Mouse (Mus musculus) embryonic facial prominence, embryonic 11.5 days (tissue): Measurements from ENCODE around the gene Rsad2. TPM values are rescaled to one million over a fixed set of nuclear protein-coding genes. Genes with fewer than 3 reads are reported as not detected.

Experiments
- ATAC-seq: fragments of 200-750 bp; cut with Nextera tagmentation; replicated peaks from 2 replicates; pipeline ENCODE4 v1.8.0; 2017; ENCODE audit warnings: low read depth; ENCODE audit not compliant: insufficient number of reproducible peaks, low FRiP score, low TSS enrichment
- DNase-seq: peaks from one replicate; pipeline ENCODE4 v3.0.0-alpha.2; 2015; ENCODE audit warnings: low spot score
- H3K27ac ChIP-seq: fragments of 300-500 bp; sonication (generic); replicated peaks from 2 replicates; pipeline ENCODE4 v1.5.1; 2014; ENCODE audit warnings: mild to moderate bottlenecking, low read depth, low read length, control low read depth
- H3K27me3 ChIP-seq: fragments of 300-500 bp; sonication (generic); 2 replicates; pipeline ENCODE4 v1.6.1; 2014; ENCODE audit warnings: mild to moderate bottlenecking, low read length, moderate library complexity, mixed read lengths; ENCODE audit not compliant: control insufficient read depth, insufficient read depth
- H3K36me3 ChIP-seq: fragments of 300-500 bp; sonication (generic); replicated peaks from 2 replicates; pipeline ENCODE4 v1.6.1; 2014; ENCODE audit warnings: low read depth, mild to moderate bottlenecking, low read length, moderate library complexity, mixed read lengths; ENCODE audit not compliant: control insufficient read depth, insufficient read depth
- H3K4me1 ChIP-seq: fragments of 300-500 bp; sonication (generic); 2 replicates; pipeline ENCODE4 v1.6.1; 2014; ENCODE audit warnings: low read length, mixed read lengths; ENCODE audit not compliant: control insufficient read depth, insufficient read depth
- H3K4me2 ChIP-seq: fragments of 300-500 bp; sonication (generic); 2 replicates; pipeline ENCODE4 v1.6.1; 2014; ENCODE audit warnings: low read depth, mild to moderate bottlenecking, control low read depth, low read length, moderate library complexity
- H3K4me3 ChIP-seq: fragments of 300-500 bp; sonication (generic); 2 replicates; pipeline ENCODE4 v1.5.1; 2014; ENCODE audit warnings: low read depth, low read length, control low read depth
- H3K9ac ChIP-seq: fragments of 300-500 bp; sonication (generic); replicated peaks from 2 replicates; pipeline ENCODE4 v1.6.1; 2014; ENCODE audit warnings: mild to moderate bottlenecking, control low read depth, low read length
- H3K9me3 ChIP-seq: fragments of 300-500 bp; sonication (generic); replicated peaks from 2 replicates; pipeline ENCODE4 v1.6.1; 2016; ENCODE audit warnings: mild to moderate bottlenecking, low read length, inconsistent platforms, mixed read lengths; ENCODE audit not compliant: control insufficient read depth
- WGBS: fragments of 180-500 bp; shearing (Covaris S2); extraction: QIAGEN DNeasy Blood & Tissue Kit; methylation state at CpG from one replicate; pipeline ENCODE4 v1.1.7; 2014; 5-methylcytosine and 5-hydroxymethylcytosine counted together
- polyA plus RNA-seq: library from polyadenylated mRNA; unstranded; fragments of >200 nt; fragmentation: Nextera tagmentation; extraction: Ambion mirVana; gene quantifications from 2 replicates; pipeline ENCODE4 v1.2.1, GENCODE M21; 2014

Gene Rsad2
- polyA plus RNA-seq, 1 experiment from 2014 or later, result 1.0 TPM

- Histone ChIP-seq H3K36me3 (no peaks in the 10 kb centered on the region), H3K4me3 (no peak overlapping the region), H3K9ac (no peak overlapping the region), H3K4me2 (no peak overlapping the region), H3K9me3 (no peaks in the 10 kb centered on the region), H3K27ac (no peak overlapping the region), H3K4me1 (no peaks in the 10 kb centered on the region), H3K27me3 (no peaks in the 10 kb centered on the region)
- DNase-seq (no peak), ATAC-seq (no peak)
- WGBS, result 83% methylated on average over 5 of the region's 5 CpGs
Observed at GRCm38 (mm10) chr12:26477198-26477597, 20.9 kb upstream of the Rsad2 start.

GRCm38 (mm10) chr12:26473746-26474145 lies 17.5 kb upstream of the Rsad2 start:
- no peak overlapping the region for H3K4me3 ChIP-seq
- no peaks in the 10 kb centered on the region for H3K9me3 ChIP-seq
- no peak overlapping the region for H3K27ac ChIP-seq
- DNase-seq (no peak), ATAC-seq (no peak)
- H3K4me1 ChIP-seq, result no peaks in the 10 kb centered on the region; the same call in 1 of the 2 replicates
- 86% methylated on average over 6 of the region's 6 CpGs for WGBS
- H3K36me3 ChIP-seq, result no peaks in the 10 kb centered on the region
- no peaks in the 10 kb centered on the region for H3K27me3 ChIP-seq
- no peak overlapping the region for H3K9ac ChIP-seq
- no peak overlapping the region for H3K4me2 ChIP-seq

- H3K9ac ChIP-seq, result no peak overlapping the region
- H3K4me3 ChIP-seq, result no peak overlapping the region
- H3K36me3 ChIP-seq, result no peaks in the 10 kb centered on the region
- no peaks in the 10 kb centered on the region for H3K27me3 ChIP-seq
- DNase-seq, result no peak
- H3K9me3 ChIP-seq, result no peaks in the 10 kb centered on the region
- no peaks in the 10 kb centered on the region; the same call in 1 of the 2 replicates for H3K4me1 ChIP-seq
- H3K27ac ChIP-seq, result no peak overlapping the region
- ATAC-seq, result no peak
- WGBS, result 89% methylated on average over 3 of the region's 3 CpGs
- H3K4me2 ChIP-seq, result no peak overlapping the region
Observed at GRCm38 (mm10) chr12:26472770-26473481, 16.7 kb upstream of the Rsad2 start.

GRCm38 (mm10) chr12:26471376-26471775 lies 15.1 kb upstream of the Rsad2 start:
- Histone ChIP-seq H3K9ac (no peak overlapping the region), H3K36me3 (no peaks in the 10 kb centered on the region), H3K4me3 (no peak overlapping the region), H3K9me3 (no peaks in the 10 kb centered on the region), H3K27me3 (no peaks in the 10 kb centered on the region), H3K4me1 (no peaks in the 10 kb centered on the region; the same call in 1 of the 2 replicates), H3K4me2 (no peak overlapping the region), H3K27ac (no peak overlapping the region)
- 62% methylated on average over 3 of the region's 3 CpGs for WGBS
- ATAC-seq (no peak), DNase-seq (no peak)

GRCm38 (mm10) chr12:26470042-26470409 lies 13.8 kb upstream of the Rsad2 start:
- peak overlapping the region; percentile 64 for H3K4me3 ChIP-seq
- no peaks in the 10 kb centered on the region for H3K27me3 ChIP-seq
- H3K9ac ChIP-seq, result peak overlapping the region; percentile 78
- DNase-seq, result peak; percentile 23
- WGBS, result 37% methylated on average over 6 of the region's 6 CpGs
- peak overlapping the region; percentile 99 for H3K4me2 ChIP-seq
- H3K9me3 ChIP-seq, result no peaks in the 10 kb centered on the region
- no peak overlapping the region for H3K27ac ChIP-seq
- ATAC-seq, result no peak
- no peaks in the 10 kb centered on the region; the same call in 1 of the 2 replicates for H3K4me1 ChIP-seq
- no peaks in the 10 kb centered on the region for H3K36me3 ChIP-seq

- under 1% methylated on average over 65 of the region's 69 CpGs for WGBS
- peak; percentile 78 for DNase-seq
- H3K36me3 ChIP-seq, result no peaks in the 10 kb centered on the region
- H3K27me3 ChIP-seq, result no peaks in the 10 kb centered on the region
- peak within 1 kb of the TSS; percentile 99 for H3K4me2 ChIP-seq
- H3K4me1 ChIP-seq, result no peaks in the 10 kb centered on the region; the same call in 1 of the 2 replicates
- peak; percentile 79 for ATAC-seq
- H3K4me3 ChIP-seq, result peak within 1 kb of the TSS; percentile 64
- H3K27ac ChIP-seq, result peak within 1 kb of the TSS; percentile 52
- H3K9me3 ChIP-seq, result no peaks in the 10 kb centered on the region
- H3K9ac ChIP-seq, result peak within 1 kb of the TSS; percentile 78
Observed at GRCm38 (mm10) chr12:26469098-26470041, 13.1 kb upstream of the Rsad2 start, which contains the start of gene Cmpk2. TSS of gene Cmpk2 (plus strand) at chr12:26469204.

- DNase-seq, result no peak
- Histone ChIP-seq H3K4me1 (no peaks in the 10 kb centered on the region; the same call in 1 of the 2 replicates), H3K4me2 (no peak overlapping the region), H3K36me3 (no peaks in the 10 kb centered on the region), H3K27ac (no peak overlapping the region), H3K9me3 (no peaks in the 10 kb centered on the region), H3K27me3 (no peaks in the 10 kb centered on the region), H3K9ac (no peak overlapping the region), H3K4me3 (no peak overlapping the region)
- 74% methylated on average over 5 of the region's 5 CpGs for WGBS
- no peak for ATAC-seq
Observed at GRCm38 (mm10) chr12:26465600-26465999, 9.3 kb upstream of the Rsad2 start.
